9 mouse cellular contexts compared by ENCODE assay signal in the genomic region with DNA sequence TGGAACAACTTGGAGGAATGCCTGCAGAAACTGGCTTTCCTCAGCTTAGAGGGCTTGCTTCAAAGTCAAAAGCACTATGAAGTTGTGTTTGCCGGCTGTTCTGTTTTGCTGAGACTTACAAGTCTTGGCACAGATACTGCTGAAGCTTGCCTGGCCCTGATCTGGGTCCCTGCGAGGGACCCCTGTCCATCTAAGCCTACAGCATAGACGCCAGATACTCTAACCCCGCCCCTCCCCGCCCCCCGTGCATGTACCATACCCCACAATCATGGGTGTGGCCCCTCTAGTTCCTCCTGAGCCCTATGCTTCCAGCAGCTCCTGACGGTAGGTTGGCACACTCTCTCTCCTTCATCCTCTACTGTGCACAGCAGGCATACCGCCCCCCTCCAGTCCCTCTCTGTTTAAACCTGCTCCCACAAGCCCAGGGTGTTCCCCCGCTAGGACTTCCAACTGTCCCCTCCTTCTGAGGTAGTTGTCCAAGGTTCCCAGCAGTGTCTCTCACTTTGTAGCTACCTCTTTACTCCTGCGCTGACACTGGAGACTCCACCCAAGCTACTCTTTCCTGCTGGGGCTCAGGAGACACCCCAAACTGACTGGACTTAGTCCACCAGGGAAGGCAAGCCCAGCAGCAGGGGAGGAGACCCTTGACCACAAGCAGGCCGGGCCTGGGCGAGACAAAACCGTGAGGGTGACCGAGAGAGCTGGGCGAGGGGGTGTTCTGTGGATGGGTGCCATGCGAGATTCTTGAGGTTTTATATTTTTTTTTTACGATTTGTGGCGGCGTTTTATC. TPM values are rescaled to one million over a fixed set of nuclear protein-coding genes. Genes with fewer than 3 reads are reported as not detected.
DNase-seq lines count a peak whose midpoint lies in the region; ATAC-seq and TF ChIP-seq lines count a peak whose summit lies in the region.
"Had no signal": no experiment of that assay in that cellular context is flagged by ENCODE, and none has a peak within 500 bp of the region (broad histone marks: within the 10 kb centered on the region; RNA-seq: fewer than 3 reads in every experiment).

No protein-coding gene starts in this region.

- no peak for TF ChIP-seq POLR2A in olfactory bulb, adult 2 months (IDR thresholded peaks at IDR 0.05; ENCODE audit: insufficient read depth, low read depth, low read length)

- peaks cover 23% of the 10 kb centered on the region for H3K27me3 ChIP-seq in lung, embryonic 15.5 days
- H3K27me3 ChIP-seq in embryonic facial prominence, embryonic 15.5 days = 0 out of 2 replicates have a peak, but pooled peaks cover 10% of the 10 kb centered on the region
- H3K27me3 ChIP-seq in limb, embryonic 10.5 days (ENCODE audit: low read depth, poor library complexity, severe bottlenecking) = peaks cover 23% of the 10 kb centered on the region

- DNase-seq in lung, postnatal 36 days = no peak
- no peak for DNase-seq in limb, embryonic 10.5 days (ENCODE audit: low spot score)
- DNase-seq in cerebellum, postnatal 14 days = no peak
- DNase-seq in spleen, adult 18-20 months = no peak
- DNase-seq in thymus, postnatal 14 days = no peak

- H3K4me2 ChIP-seq in lung, embryonic 15.5 days = peak overlapping the region; percentile 99
- peak overlapping the region; percentile 95 for H3K4me2 ChIP-seq in embryonic facial prominence, embryonic 15.5 days (replicated peaks)

- H3K4me3 ChIP-seq in lung, embryonic 15.5 days = peak overlapping the region; percentile 60
- peak overlapping the region; percentile 65 for H3K4me3 ChIP-seq in embryonic facial prominence, embryonic 15.5 days (replicated peaks)
- H3K4me3 ChIP-seq in limb, embryonic 10.5 days = peak overlapping the region; percentile 69
- H3K4me3 ChIP-seq in olfactory bulb, adult 2 months (ENCODE audit: insufficient read depth, low read depth, low read length) = peak overlapping the region; percentile 53

- 15% methylated on average over 19 of the region's 19 CpGs for WGBS in lung, embryonic 15.5 days
- 11% methylated on average over 18 of the region's 19 CpGs for WGBS in embryonic facial prominence, embryonic 15.5 days
- 16% methylated on average over 19 of the region's 19 CpGs for WGBS in limb, embryonic 10.5 days
- WGBS in olfactory bulb, adult 2 months = 17% methylated on average over 19 of the region's 19 CpGs

- H3K9ac ChIP-seq in lung, embryonic 15.5 days = no peak overlapping the region
- H3K9ac ChIP-seq in embryonic facial prominence, embryonic 15.5 days = no peak overlapping the region

- H3K27ac ChIP-seq in lung, embryonic 15.5 days = no peak overlapping the region
- peak overlapping the region; percentile 41; the same call in 1 of the 2 replicates for H3K27ac ChIP-seq in embryonic facial prominence, embryonic 15.5 days (replicated peaks)
- H3K27ac ChIP-seq in limb, embryonic 10.5 days = 0 out of 2 replicates have a peak overlapping the region, but pooled peaks have one; percentile 5
- no peak overlapping the region for H3K27ac ChIP-seq in olfactory bulb, adult 2 months (ENCODE audit: insufficient read depth, low read depth, low read length)

- no peak for ATAC-seq in lung, embryonic 15.5 days (ENCODE audit: borderline replicate concordance, extremely low read depth, low FRiP score, low TSS enrichment)
- ATAC-seq in embryonic facial prominence, embryonic 15.5 days (ENCODE audit: insufficient number of reproducible peaks, low FRiP score, low TSS enrichment, low read depth) = no peak

- H3K4me1 ChIP-seq in lung, embryonic 15.5 days = peaks cover 20% of the 10 kb centered on the region
- H3K4me1 ChIP-seq in embryonic facial prominence, embryonic 15.5 days = peaks cover 34% of the 10 kb centered on the region
- H3K4me1 ChIP-seq in limb, embryonic 10.5 days = peaks cover 47% of the 10 kb centered on the region
- peaks cover 52% of the 10 kb centered on the region for H3K4me1 ChIP-seq in olfactory bulb, adult 2 months (ENCODE audit: control insufficient read depth, insufficient read depth, low read length)

- no peak for TF ChIP-seq CTCF in olfactory bulb, adult 2 months (IDR thresholded peaks at IDR 0.05; ENCODE audit: insufficient read depth, low read depth, low read length)

- H3K36me3 ChIP-seq in lung, embryonic 15.5 days = no peaks in the 10 kb centered on the region
- H3K36me3 ChIP-seq in embryonic facial prominence, embryonic 15.5 days = no peaks in the 10 kb centered on the region; the same call in 1 of the 2 replicates
- peaks cover 21% of the 10 kb centered on the region for H3K36me3 ChIP-seq in limb, embryonic 10.5 days

- no peaks in the 10 kb centered on the region for H3K9me3 ChIP-seq in lung, embryonic 15.5 days
- no peaks in the 10 kb centered on the region for H3K9me3 ChIP-seq in embryonic facial prominence, embryonic 15.5 days (replicated peaks)
- H3K9me3 ChIP-seq in limb, embryonic 10.5 days (replicated peaks) = no peaks in the 10 kb centered on the region
- H3K9me3 ChIP-seq: megakaryocyte, embryonic 14.5 days had no signal

RNA-seq across cellular contexts. Expression of a gene that starts 12.1 kb away (rescaled TPM):
- polyA plus RNA-seq in lung, embryonic 15.5 days (2015; fragmentation: Nextera tagmentation; extraction: Ambion mirVana) = 12.9 and 13.5 TPM in 2 replicates
- 34.5 and 35.7 TPM in 2 replicates for polyA plus RNA-seq in embryonic facial prominence, embryonic 15.5 days (2015; fragmentation: Nextera tagmentation; extraction: Ambion mirVana)
- polyA plus RNA-seq in limb, embryonic 10.5 days (2016; fragmentation: Nextera tagmentation; extraction: Ambion mirVana) = 13.2 and 20.0 TPM in 2 replicates
- polyA plus RNA-seq in olfactory bulb, adult 2 months (2012; ENCODE audit: insufficient read depth, insufficient read length, low replicate concordance, missing spikeins) = 171 TPM in 1 of 2 replicates, not detected in the other

Comparison
In these comparisons a context has a peak if more than half of its experiments do, and no peak if none do; other contexts are left out.
1. H3K27ac ChIP-seq: peak in embryonic facial prominence, embryonic 15.5 days (single experiment) and limb, embryonic 10.5 days (single experiment); none in lung, embryonic 15.5 days (single experiment) and olfactory bulb, adult 2 months (single experiment).
2. Peak in every context shown above with its lines, with median percentiles within 50 percentile points of each other: H3K4me3 ChIP-seq.